Mouse (Mus musculus) layer of hippocampus, adult 2 months (tissue): ENCODE measurements around the gene Stat6. TPM values are rescaled to one million over a fixed set of nuclear protein-coding genes. Genes with fewer than 3 reads are reported as not detected.
"Not testable (repeated sequence)": the region's sequence is repeated elsewhere in the genome, so short reads cannot be mapped to it uniquely, and the experiment has no call there.

Experiments used
- DNase-seq, 2 experiments: peaks; one replicate each; pipeline ENCODE4 v3.0.0; 2022; ENCODE audit warnings: low spot score in 2 of 2
- H3K27ac ChIP-seq: fragments of 200-600 bp; 2 replicates; pipeline ENCODE4 v1.8.1; 2022
- H3K4me3 ChIP-seq: fragments of 200-600 bp; 2 replicates; pipeline ENCODE4 v1.8.1; 2022; ENCODE audit warnings: mild to moderate bottlenecking
- CTCF ChIP-seq: fragments of 200-600 bp; conservative IDR thresholded peaks from 2 replicates; pipeline ENCODE4 v1.8.1; 2022; ENCODE audit warnings: antibody characterized with exemption, mild to moderate bottlenecking, moderate library complexity
- total RNA-seq, 2 experiments: library from RNA; stranded (reverse); gene quantifications; 2 replicates each; pipeline ENCODE4 v1.2.3; 2021

Gene Stat6
- total RNA-seq, 2 experiments from 2014 or later = 6.4 to 6.7 TPM

GRCm38 (mm10) chr10:127632668-127633271 is 10.0 kb upstream of the Stat6 start:
- TF ChIP-seq CTCF = no peak
- Histone ChIP-seq H3K4me3 (no peak overlapping the region), H3K27ac (no peak overlapping the region)
- DNase-seq = no peak

- no peak overlapping the region for H3K27ac ChIP-seq
- TF ChIP-seq CTCF = no peak
- H3K4me3 ChIP-seq = no peak overlapping the region
- no peak for DNase-seq
These were observed 2.4 kb upstream of the Stat6 start for GRCm38 (mm10) chr10:127640421-127640820.

- H3K4me3 ChIP-seq = peak overlapping the region; percentile 51
- peak; percentile 94 for TF ChIP-seq CTCF
- DNase-seq = peak; percentile 80 to 88
- H3K27ac ChIP-seq = peak overlapping the region; percentile 84
These were observed 670 bp upstream of the Stat6 start for GRCm38 (mm10) chr10:127641861-127642771.

- H3K27ac ChIP-seq = peak overlapping the region; percentile 84
- peak overlapping the region; percentile 51 for H3K4me3 ChIP-seq
- DNase-seq = no peak
- TF ChIP-seq CTCF = no peak
These were observed 910 bp downstream of the Stat6 start for GRCm38 (mm10) chr10:127643553-127644238.

GRCm38 (mm10) chr10:127645791-127646190 is 3.0 kb downstream of the Stat6 start:
- DNase-seq = no peak
- H3K27ac ChIP-seq = no peak overlapping the region
- no peak overlapping the region for H3K4me3 ChIP-seq
- TF ChIP-seq CTCF = no peak

GRCm38 (mm10) chr10:127652906-127653638 is 10.3 kb downstream of the Stat6 start:
- no peak for DNase-seq
- no peak overlapping the region for H3K4me3 ChIP-seq
- no peak for TF ChIP-seq CTCF
- no peak overlapping the region for H3K27ac ChIP-seq

GRCm38 (mm10) chr10:127654970-127655579 is 12.3 kb downstream of the Stat6 start:
- Histone ChIP-seq H3K27ac (no peak overlapping the region), H3K4me3 (no peak overlapping the region)
- no peak for TF ChIP-seq CTCF
- DNase-seq = no peak

- not testable (repeated sequence) for DNase-seq, H3K4me3 ChIP-seq, H3K27ac ChIP-seq
These were observed 14.8 kb downstream of the Stat6 start for GRCm38 (mm10) chr10:127657617-127658016.

GRCm38 (mm10) chr10:127658076-127658475 is 15.3 kb downstream of the Stat6 start:
- DNase-seq = no peak
- H3K27ac ChIP-seq = no peak overlapping the region
- no peak overlapping the region for H3K4me3 ChIP-seq
- TF ChIP-seq CTCF = no peak

- no peak overlapping the region for H3K27ac ChIP-seq
- no peak for DNase-seq
- no peak overlapping the region for H3K4me3 ChIP-seq
- no peak for TF ChIP-seq CTCF
These were observed 16.8 kb downstream of the Stat6 start for GRCm38 (mm10) chr10:127659551-127659950.

- Histone ChIP-seq H3K4me3 (peak overlapping the region; percentile 85), H3K27ac (peak overlapping the region; percentile 99)
- no peak for TF ChIP-seq CTCF
- no peak for DNase-seq
These were observed 18.6 kb downstream of the Stat6 start for GRCm38 (mm10) chr10:127661291-127661914.
